Mouse (Mus musculus): Measurements from ENCODE around the gene Shkbp1. TPM values are rescaled to one million over a fixed set of nuclear protein-coding genes. Genes with fewer than 3 reads are reported as not detected.

Gene Shkbp1
- total RNA-seq, 2 experiments from 2014 or later, result 11.0 to 11.5 TPM

DNA sequence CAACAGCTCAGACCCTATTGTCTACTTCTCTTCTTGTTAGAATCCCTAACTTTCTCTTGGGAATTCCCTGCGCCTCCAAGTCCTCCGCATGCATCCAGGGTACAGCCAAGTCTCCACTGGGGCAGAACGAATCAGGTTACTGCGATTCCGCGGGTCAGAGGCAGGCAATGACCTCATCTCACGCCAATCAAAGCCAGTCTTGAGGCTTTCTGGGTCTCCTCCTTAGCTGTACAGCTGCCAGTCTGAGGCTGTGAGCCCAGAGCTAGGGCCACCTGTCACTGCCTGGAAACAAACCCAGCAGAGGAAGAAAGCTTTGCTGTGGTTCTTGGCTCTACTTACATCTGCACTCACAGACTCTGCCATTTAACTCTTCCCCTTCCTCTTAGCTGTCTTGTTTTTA, 39.9 kb downstream of the Shkbp1 start:
- DNase-seq (ENCODE audit: low spot score in 2 of 2), result peak in 1 of 2 experiments; percentile 72

GRCm38 (mm10) chr7:27314393-27314792, 41.4 kb downstream of the Shkbp1 start:
- no peak for DNase-seq (ENCODE audit: low spot score in 2 of 2)

DNA sequence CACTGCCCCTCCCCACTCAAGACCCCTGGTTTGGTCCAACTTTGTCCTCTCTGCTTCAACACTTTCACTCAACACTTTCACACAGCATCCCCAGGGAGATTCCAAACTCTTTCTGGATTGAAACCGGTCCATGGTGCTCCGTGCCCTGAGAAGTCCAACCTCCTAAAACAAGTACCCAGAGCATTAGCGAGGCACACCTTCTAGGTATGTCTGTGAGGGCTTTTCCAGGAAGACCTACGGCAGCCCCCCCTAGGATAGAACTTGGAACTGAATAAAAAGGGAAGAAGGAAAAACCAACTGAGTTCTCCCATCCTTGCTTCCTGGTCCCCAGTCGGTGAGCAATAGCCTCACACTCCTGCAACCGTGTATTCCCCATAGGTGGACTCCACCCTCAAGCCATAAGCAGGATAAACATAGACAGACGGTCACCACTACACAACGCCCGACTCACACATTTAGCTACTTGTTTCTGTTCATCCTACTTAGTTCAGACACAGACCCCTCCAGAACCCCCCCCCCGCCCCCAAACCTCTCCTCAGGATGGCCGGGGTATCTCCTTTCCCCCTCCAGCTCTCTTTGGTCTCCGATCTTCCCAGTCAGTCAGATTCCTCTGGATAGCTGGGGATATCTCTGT, 44.1 kb downstream of the Shkbp1 start:
- no peak for DNase-seq (ENCODE audit: low spot score in 2 of 2)

DNA sequence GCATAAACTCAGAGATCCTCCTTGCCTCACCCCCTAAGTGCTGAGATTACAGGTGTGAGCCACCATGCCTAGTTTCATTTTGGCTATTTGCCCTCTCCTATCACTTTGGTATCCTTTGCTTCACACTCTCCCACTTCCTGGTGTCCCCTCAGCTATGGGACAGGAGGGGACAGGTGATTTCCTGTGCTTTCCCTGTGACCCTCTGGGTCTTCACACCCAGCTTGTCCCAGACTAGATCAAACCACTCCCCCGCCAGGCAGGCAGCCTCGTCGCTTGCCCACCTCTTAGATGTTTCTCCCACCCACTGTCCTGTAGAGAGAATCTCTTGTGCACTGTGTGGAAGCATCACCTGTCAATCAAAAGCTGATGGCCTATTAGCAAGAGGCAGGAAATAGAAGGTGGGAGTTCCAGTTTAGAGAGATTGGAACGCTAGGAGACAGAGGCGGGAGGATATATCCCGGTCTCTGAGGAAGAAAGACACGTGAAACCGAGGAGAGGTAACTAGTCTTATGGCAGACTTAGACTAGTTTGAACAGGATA, 44.8 kb downstream of the Shkbp1 start:
- no peak for DNase-seq (ENCODE audit: low spot score in 2 of 2)

- DNase-seq (ENCODE audit: low spot score in 2 of 2), result peak in 1 of 2 experiments; percentile 54
Measured at GRCm38 (mm10) chr7:27310306-27310705, 45.5 kb downstream of the Shkbp1 start.

- DNase-seq (ENCODE audit: low spot score in 2 of 2), result no peak
Measured at GRCm38 (mm10) chr7:27309832-27310231, 46.0 kb downstream of the Shkbp1 start.

DNA sequence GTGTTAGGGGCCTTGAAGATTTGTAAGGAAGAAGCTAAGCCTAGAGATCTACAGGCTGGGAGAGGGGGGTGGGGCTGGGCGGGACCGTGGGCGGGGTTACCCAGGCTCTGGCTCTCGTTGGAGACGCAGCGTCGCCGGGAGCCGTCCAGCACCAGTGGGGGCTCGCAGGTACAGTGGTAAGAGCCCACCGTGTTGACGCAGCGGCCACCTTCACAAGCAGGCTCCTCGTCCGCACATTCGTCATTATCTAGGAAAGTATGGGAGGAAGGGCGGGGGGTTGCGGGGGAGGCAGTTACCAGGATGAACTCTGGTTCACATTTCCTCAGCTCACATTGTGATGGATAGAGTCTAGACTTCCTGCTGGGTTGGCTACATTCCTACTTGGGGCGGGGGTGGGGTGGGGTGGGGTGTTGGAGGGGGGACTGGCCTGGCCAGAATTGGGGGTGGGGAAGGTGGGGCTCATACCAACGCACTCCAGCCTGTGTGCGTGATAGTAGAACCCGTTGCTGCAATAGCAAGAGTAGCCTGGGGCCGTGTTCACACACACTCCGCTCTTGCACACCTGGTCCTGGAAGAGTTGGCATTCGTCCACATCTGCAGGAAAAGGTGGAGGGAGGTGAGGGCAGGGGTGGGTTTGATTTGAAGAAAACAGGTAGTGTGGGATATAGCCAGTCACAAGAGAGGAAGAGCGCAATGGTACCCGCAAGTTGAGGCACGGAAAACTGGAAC, 46.8 kb downstream of the Shkbp1 start:
- DNase-seq (ENCODE audit: low spot score in 2 of 2), result no peak

GRCm38 (mm10) chr7:27307551-27307950, 48.3 kb downstream of the Shkbp1 start:
- no peak for DNase-seq (ENCODE audit: low spot score in 2 of 2)

DNA sequence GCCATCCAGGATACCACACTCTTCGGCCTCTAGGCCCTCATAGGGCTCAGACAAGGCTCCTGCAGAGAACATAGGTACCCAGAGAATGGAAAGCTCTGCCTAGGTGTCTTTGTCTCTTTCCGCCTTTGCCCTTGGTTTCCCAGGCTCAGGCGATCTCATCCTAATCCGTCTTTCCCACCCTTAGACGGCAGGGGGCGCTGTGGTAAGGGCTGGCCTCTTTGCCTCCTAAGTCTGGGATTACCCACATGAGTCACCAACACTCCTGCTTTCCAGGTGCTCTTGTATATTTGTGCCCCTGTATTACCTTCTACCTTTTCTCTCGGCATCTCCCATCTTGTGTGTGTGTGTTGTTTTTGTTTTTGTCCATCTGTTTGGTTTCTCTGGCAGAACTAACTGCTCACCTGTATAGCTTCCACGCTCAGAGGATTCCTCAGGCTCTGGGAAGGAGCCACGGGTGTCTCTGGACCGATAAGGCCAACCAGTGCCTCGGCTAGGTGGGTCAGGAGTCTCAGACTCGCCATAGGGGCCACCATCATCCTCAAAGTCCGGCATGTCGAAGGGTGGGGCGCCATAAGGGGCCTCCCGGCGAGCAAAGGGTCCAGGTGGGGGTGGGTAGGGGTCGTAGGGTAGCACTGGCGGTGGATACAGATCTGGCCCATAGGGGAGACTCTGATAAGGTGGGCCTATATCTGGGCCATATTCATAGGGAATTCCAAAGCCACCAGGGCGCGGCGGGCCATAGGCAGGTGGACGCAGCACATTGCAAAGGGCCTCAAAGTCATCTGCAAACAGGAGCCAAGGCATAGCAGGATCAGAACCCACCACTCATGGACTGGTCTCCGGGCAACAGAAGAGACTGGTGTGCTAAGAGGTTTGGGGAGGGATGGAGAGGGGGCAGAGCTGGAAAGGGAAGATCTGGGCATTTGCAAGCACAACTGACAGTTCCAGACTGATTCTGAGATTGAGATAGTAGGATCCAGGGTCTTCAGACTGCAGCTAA, 49.4 kb downstream of the Shkbp1 start:
- peak in 1 of 2 experiments; percentile 50 for DNase-seq (ENCODE audit: low spot score in 2 of 2)

DNA sequence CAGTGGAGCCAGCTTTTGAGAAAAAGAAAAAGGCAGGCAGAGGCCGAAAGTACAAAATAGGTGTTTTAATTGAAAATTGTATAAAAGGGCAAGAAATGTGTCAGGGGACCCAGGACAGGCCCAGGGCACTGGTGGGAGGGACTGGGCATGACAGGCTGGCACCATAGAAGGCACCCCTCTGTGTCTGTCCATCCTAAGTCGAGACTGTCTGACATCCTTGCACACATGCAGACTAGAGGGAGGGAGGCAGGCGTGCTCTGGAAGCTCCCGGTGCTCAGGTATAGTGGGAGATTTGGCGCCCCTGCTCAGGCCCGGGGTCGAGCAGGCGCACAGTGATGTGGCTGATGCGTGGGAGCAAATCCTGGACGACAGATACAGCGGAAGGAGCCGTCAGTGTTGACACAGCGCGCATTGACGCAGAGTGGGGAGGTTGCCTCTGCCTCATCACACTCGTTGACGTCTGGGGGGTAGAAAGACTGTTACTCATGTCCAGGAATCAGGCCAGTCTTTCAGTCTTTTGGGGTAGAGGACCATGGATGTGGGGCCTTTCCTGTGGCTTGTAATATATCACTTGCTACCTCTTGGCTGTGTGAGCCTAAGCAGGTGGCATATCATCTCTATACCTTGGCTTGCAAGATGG, 50.6 kb downstream of the Shkbp1 start:
- DNase-seq (ENCODE audit: low spot score in 2 of 2), result no peak

GRCm38 (mm10) chr7:27302172-27302571, 53.6 kb downstream of the Shkbp1 start:
- peak; percentile 66 to 75 for DNase-seq (ENCODE audit: low spot score in 2 of 2)

GRCm38 (mm10) chr7:27300801-27301200, 55.0 kb downstream of the Shkbp1 start:
- DNase-seq (ENCODE audit: low spot score in 2 of 2), result no peak

- DNase-seq (ENCODE audit: low spot score in 2 of 2), result no peak
Measured at GRCm38 (mm10) chr7:27300351-27300750, 55.5 kb downstream of the Shkbp1 start.

DNA sequence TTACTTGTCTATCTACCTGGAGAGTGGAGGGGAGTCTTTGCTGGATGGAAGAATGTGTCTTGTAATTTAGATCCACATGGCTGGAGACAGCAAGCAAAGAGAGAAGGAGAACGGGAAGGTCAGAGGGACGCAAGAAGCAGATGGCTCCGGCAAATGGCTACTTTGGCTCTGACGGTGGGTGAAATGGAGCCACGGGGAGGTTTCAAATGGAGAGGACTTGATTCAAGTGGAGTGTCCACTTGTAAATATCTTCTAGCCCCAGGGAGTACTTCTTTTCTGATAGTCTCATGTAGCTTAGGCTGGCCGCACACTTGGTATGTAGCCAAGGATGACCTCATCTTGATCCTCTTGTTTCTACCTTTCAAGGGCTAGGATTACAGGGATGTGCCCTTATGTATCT, 57.0 kb downstream of the Shkbp1 start:
- no peak for DNase-seq (ENCODE audit: low spot score in 2 of 2)

GRCm38 (mm10) chr7:27298033-27298610, 57.7 kb downstream of the Shkbp1 start:
- DNase-seq (ENCODE audit: low spot score in 2 of 2), result no peak

DNA sequence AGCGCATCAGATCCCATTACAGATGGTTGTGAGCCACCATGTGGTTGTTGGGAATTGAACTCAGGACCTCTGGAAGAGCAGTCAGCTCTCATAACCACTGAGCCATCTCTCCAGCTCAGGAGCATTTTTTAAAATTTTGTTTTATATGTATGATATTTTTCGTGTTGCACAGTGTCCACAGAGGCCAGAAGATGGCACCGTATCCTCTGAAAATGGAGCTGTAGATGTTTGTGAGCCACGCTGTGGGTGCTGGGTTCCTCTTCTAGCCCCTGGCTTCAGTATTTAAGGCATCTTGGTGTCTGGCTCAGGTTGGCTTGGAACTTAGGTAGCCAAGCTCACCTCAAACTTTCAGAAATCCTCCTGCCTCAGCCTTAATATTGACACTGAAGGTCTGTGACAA, 59.3 kb downstream of the Shkbp1 start:
- DNase-seq (ENCODE audit: low spot score in 2 of 2), result no peak

GRCm38 (mm10) chr7:27295956-27296355, 59.9 kb downstream of the Shkbp1 start:
- DNase-seq (ENCODE audit: low spot score in 2 of 2), result no peak
